Mouse (Mus musculus): ENCODE measurements around the gene Sycn. TPM values are rescaled to one million over a fixed set of nuclear protein-coding genes. Genes with fewer than 3 reads are reported as not detected.
A peak's percentile ranks its signal among the peaks of the same experiment; 100 is the strongest.
"Not testable (repeated sequence)": the region's sequence is repeated elsewhere in the genome, so short reads cannot be mapped to it uniquely, and the experiment has no call there.

The Sycn gene
- total and polyA plus RNA-seq, 2 experiments from 2014 or later: not detected

- H3K4me3 ChIP-seq (ENCODE audit: low read length): no peak overlapping the region
- H3K4me1 ChIP-seq (ENCODE audit: insufficient read depth, low read length): no peaks in the 10 kb centered on the region
- DNase-seq (ENCODE audit: low spot score) (no peak), ATAC-seq (no peak)
- WGBS: 68% methylated on average over 8 of the region's 8 CpGs
- H3K27ac ChIP-seq: no peak overlapping the region
- no peak overlapping the region for H3K9ac ChIP-seq (replicated peaks; ENCODE audit: low read length)
- H3K4me2 ChIP-seq (ENCODE audit: low read depth, low read length): no peak overlapping the region
- no peaks in the 10 kb centered on the region for H3K36me3 ChIP-seq (ENCODE audit: insufficient read depth, low read length)
- TF ChIP-seq CTCF (IDR thresholded peaks at IDR 0.05; ENCODE audit: low read depth): no peak
- H3K27me3 ChIP-seq (ENCODE audit: insufficient read depth, low read length): no peaks in the 10 kb centered on the region
- no peaks in the 10 kb centered on the region for H3K9me3 ChIP-seq (ENCODE audit: low read length)
Observed at GRCm38 (mm10) chr7:28511441-28511840, 29.2 kb upstream of the Sycn start.

- H3K4me2 ChIP-seq (ENCODE audit: low read depth, low read length); H3K27ac ChIP-seq; H3K9me3 ChIP-seq (ENCODE audit: low read length); DNase-seq (ENCODE audit: low spot score); H3K4me3 ChIP-seq (ENCODE audit: low read length); H3K27me3 ChIP-seq (ENCODE audit: insufficient read depth, low read length); H3K9ac ChIP-seq (replicated peaks; ENCODE audit: low read length); ATAC-seq; H3K4me1 ChIP-seq (ENCODE audit: insufficient read depth, low read length); H3K36me3 ChIP-seq (ENCODE audit: insufficient read depth, low read length): not testable (repeated sequence)
- WGBS: 69% methylated on average over 5 of the region's 6 CpGs
Observed at GRCm38 (mm10) chr7:28522536-28522935, 18.1 kb upstream of the Sycn start, which contains the start of gene Ifnl3. Gene Ifnl3 (plus strand): TSS chr7:28522836.

- DNase-seq (ENCODE audit: low spot score): peak; percentile 68
- WGBS: 9% methylated on average over 19 of the region's 19 CpGs
- Histone ChIP-seq H3K9me3 (ENCODE audit: low read length) (no peaks in the 10 kb centered on the region), H3K4me1 (ENCODE audit: insufficient read depth, low read length) (no peaks in the 10 kb centered on the region), H3K27ac (no peak overlapping the region), H3K4me3 (ENCODE audit: low read length) (no peak overlapping the region), H3K36me3 (ENCODE audit: insufficient read depth, low read length) (no peaks in the 10 kb centered on the region), H3K27me3 (ENCODE audit: insufficient read depth, low read length) (no peaks in the 10 kb centered on the region), H3K9ac (replicated peaks; ENCODE audit: low read length) (no peak overlapping the region), H3K4me2 (ENCODE audit: low read depth, low read length) (no peak overlapping the region)
- ATAC-seq: peak; percentile 49; the same call in 1 of the 2 replicates
- TF ChIP-seq CTCF (IDR thresholded peaks at IDR 0.05; ENCODE audit: low read depth): peak; percentile 76
Observed at GRCm38 (mm10) chr7:28527922-28528719, 12.6 kb upstream of the Sycn start.

GRCm38 (mm10) chr7:28532005-28532404 is 8.7 kb upstream of the Sycn start:
- no peaks in the 10 kb centered on the region for H3K36me3 ChIP-seq (ENCODE audit: insufficient read depth, low read length)
- WGBS: 76% methylated on average over 8 of the region's 8 CpGs
- no peak for TF ChIP-seq CTCF (IDR thresholded peaks at IDR 0.05; ENCODE audit: low read depth)
- no peak overlapping the region for H3K4me2 ChIP-seq (ENCODE audit: low read depth, low read length)
- ATAC-seq: no peak
- H3K4me1 ChIP-seq (ENCODE audit: insufficient read depth, low read length): no peaks in the 10 kb centered on the region
- H3K27me3 ChIP-seq (ENCODE audit: insufficient read depth, low read length): no peaks in the 10 kb centered on the region
- no peak for DNase-seq (ENCODE audit: low spot score)
- no peak overlapping the region for H3K4me3 ChIP-seq (ENCODE audit: low read length)
- H3K9ac ChIP-seq (replicated peaks; ENCODE audit: low read length): no peak overlapping the region
- H3K9me3 ChIP-seq (ENCODE audit: low read length): no peaks in the 10 kb centered on the region
- H3K27ac ChIP-seq: no peak overlapping the region

- H3K4me1 ChIP-seq (ENCODE audit: insufficient read depth, low read length); H3K9me3 ChIP-seq (ENCODE audit: low read length); H3K4me3 ChIP-seq (ENCODE audit: low read length); H3K9ac ChIP-seq (replicated peaks; ENCODE audit: low read length); DNase-seq (ENCODE audit: low spot score); H3K4me2 ChIP-seq (ENCODE audit: low read depth, low read length); H3K27me3 ChIP-seq (ENCODE audit: insufficient read depth, low read length); H3K27ac ChIP-seq; H3K36me3 ChIP-seq (ENCODE audit: insufficient read depth, low read length); ATAC-seq: not testable (repeated sequence)
- 89% methylated on average over 6 of the region's 6 CpGs for WGBS
Observed at GRCm38 (mm10) chr7:28538886-28539285, 1.8 kb upstream of the Sycn start.

- ATAC-seq (peak; percentile 58; the same call in 1 of the 2 replicates), DNase-seq (ENCODE audit: low spot score) (no peak)
- H3K27ac ChIP-seq: no peak overlapping the region
- no peaks in the 10 kb centered on the region for H3K9me3 ChIP-seq (ENCODE audit: low read length)
- H3K4me1 ChIP-seq (ENCODE audit: insufficient read depth, low read length): no peaks in the 10 kb centered on the region
- H3K27me3 ChIP-seq (ENCODE audit: insufficient read depth, low read length): peaks cover 10% of the 10 kb centered on the region; the same call in 1 of the 2 replicates
- 2% methylated on average over 24 of the region's 27 CpGs for WGBS
- no peaks in the 10 kb centered on the region for H3K36me3 ChIP-seq (ENCODE audit: insufficient read depth, low read length)
- H3K4me2 ChIP-seq (ENCODE audit: low read depth, low read length): peak overlapping the region; percentile 46
- H3K4me3 ChIP-seq (ENCODE audit: low read length): peak overlapping the region; percentile 13; the same call in 1 of the 2 replicates
- TF ChIP-seq CTCF (IDR thresholded peaks at IDR 0.05; ENCODE audit: low read depth): no peak
- no peak overlapping the region for H3K9ac ChIP-seq (replicated peaks; ENCODE audit: low read length)
Observed at GRCm38 (mm10) chr7:28544051-28544601, 3.4 kb downstream of the Sycn start.
